Mouse (Mus musculus) embryonic facial prominence, embryonic 14.5 days (tissue): Measurements from ENCODE around the gene Adh1. TPM values are rescaled to one million over a fixed set of nuclear protein-coding genes. Genes with fewer than 3 reads are reported as not detected.

ENCODE experiments used
- ATAC-seq: fragments of 200-750 bp; cut with Nextera tagmentation; 2 replicates; pipeline ENCODE4 v1.8.0; 2017; ENCODE audit warnings: low read depth, moderate number of reproducible peaks, moderate TSS enrichment
- DNase-seq: peaks from one replicate; pipeline ENCODE4 v3.0.0-alpha.2; 2015; ENCODE audit warnings: low spot score
- H3K27ac ChIP-seq: fragments of 300-500 bp; sonication (generic); replicated peaks from 2 replicates; pipeline ENCODE4 v1.5.1; 2014; ENCODE audit warnings: low read depth, mild to moderate bottlenecking, low read length, moderate library complexity
- H3K27me3 ChIP-seq: fragments of 300-500 bp; sonication (generic); replicated peaks from 2 replicates; pipeline ENCODE4 v1.6.1; 2014; ENCODE audit warnings: low read length; ENCODE audit not compliant: control insufficient read depth, insufficient read depth
- H3K36me3 ChIP-seq: fragments of 300-500 bp; sonication (generic); 2 replicates; pipeline ENCODE4 v1.6.1; 2014; ENCODE audit warnings: low read length, mixed read lengths; ENCODE audit not compliant: control insufficient read depth, insufficient read depth
- H3K4me1 ChIP-seq: fragments of 300-500 bp; sonication (generic); 2 replicates; pipeline ENCODE4 v1.6.1; 2014; ENCODE audit warnings: antibody characterized with exemption, low read length; ENCODE audit not compliant: control insufficient read depth, insufficient read depth
- H3K4me2 ChIP-seq: fragments of 300-500 bp; sonication (generic); 2 replicates; pipeline ENCODE4 v1.6.1; 2014; ENCODE audit warnings: low read depth, mild to moderate bottlenecking, low read length, moderate library complexity, mixed read lengths
- H3K4me3 ChIP-seq: fragments of 300-500 bp; sonication (generic); 2 replicates; pipeline ENCODE4 v1.5.1; 2014; ENCODE audit warnings: low read depth, mild to moderate bottlenecking, low read length
- H3K9ac ChIP-seq: fragments of 300-500 bp; sonication (generic); 2 replicates; pipeline ENCODE4 v1.6.1; 2014; ENCODE audit warnings: low read depth, mild to moderate bottlenecking, low read length, moderate library complexity, mixed read lengths
- H3K9me3 ChIP-seq: fragments of 300-500 bp; sonication (generic); 2 replicates; pipeline ENCODE4 v1.6.1; 2016; ENCODE audit warnings: low read length; ENCODE audit not compliant: control insufficient read depth
- WGBS: fragments of 180-500 bp; shearing (Covaris S2); extraction: QIAGEN DNeasy Blood & Tissue Kit; methylation state at CpG from one replicate; pipeline ENCODE4 v1.1.7; 2014; 5-methylcytosine and 5-hydroxymethylcytosine counted together
- polyA plus RNA-seq: library from polyadenylated mRNA; unstranded; fragments of >200 nt; fragmentation: Nextera tagmentation; extraction: Ambion mirVana; gene quantifications from 2 replicates; pipeline ENCODE4 v1.2.1, GENCODE M21; 2014

The Adh1 gene
- polyA plus RNA-seq, 1 experiment from 2014 or later, result 24.2 TPM

- WGBS, result 82% methylated on average over 4 of the region's 4 CpGs
Measured at GRCm38 (mm10) chr3:138287686-138288085, 26.9 kb downstream of the Adh1 start.

GRCm38 (mm10) chr3:138290672-138291071 lies 29.9 kb downstream of the Adh1 start:
- no peak for DNase-seq
- Histone ChIP-seq H3K9me3 (no peaks in the 10 kb centered on the region), H3K27me3 (no peaks in the 10 kb centered on the region), H3K36me3 (no peaks in the 10 kb centered on the region), H3K4me1 (no peaks in the 10 kb centered on the region), H3K4me2 (no peak overlapping the region), H3K27ac (no peak overlapping the region), H3K9ac (no peak overlapping the region), H3K4me3 (no peak overlapping the region)
- 81% methylated on average over 2 of the region's 2 CpGs for WGBS
- no peak for ATAC-seq

More at GRCm38 (mm10) chr3:138287686-138288085, 26.9 kb downstream of the Adh1 start:
- Histone ChIP-seq H3K4me3 (no peak overlapping the region), H3K9me3 (no peaks in the 10 kb centered on the region), H3K4me2 (no peak overlapping the region), H3K27me3 (no peaks in the 10 kb centered on the region), H3K36me3 (no peaks in the 10 kb centered on the region), H3K27ac (no peak overlapping the region), H3K4me1 (no peaks in the 10 kb centered on the region), H3K9ac (no peak overlapping the region)
- DNase-seq, result no peak
- ATAC-seq, result no peak

GRCm38 (mm10) chr3:138291529-138292117 lies 30.8 kb downstream of the Adh1 start:
- Histone ChIP-seq H3K9me3 (no peaks in the 10 kb centered on the region), H3K36me3 (no peaks in the 10 kb centered on the region), H3K27me3 (no peaks in the 10 kb centered on the region), H3K4me2 (no peak overlapping the region), H3K27ac (no peak overlapping the region), H3K9ac (no peak overlapping the region), H3K4me1 (no peaks in the 10 kb centered on the region), H3K4me3 (no peak overlapping the region)
- WGBS, result 87% methylated on average over 4 of the region's 4 CpGs
- DNase-seq (no peak), ATAC-seq (no peak)

- H3K9ac ChIP-seq, result no peak overlapping the region
- no peak overlapping the region for H3K4me3 ChIP-seq
- no peaks in the 10 kb centered on the region for H3K4me1 ChIP-seq
- H3K9me3 ChIP-seq, result peaks cover 13% of the 10 kb centered on the region
- DNase-seq, result no peak
- no peaks in the 10 kb centered on the region for H3K27me3 ChIP-seq
- H3K27ac ChIP-seq, result no peak overlapping the region
- WGBS, result 80% methylated on average over 7 of the region's 7 CpGs
- ATAC-seq, result no peak
- no peak overlapping the region for H3K4me2 ChIP-seq
- no peaks in the 10 kb centered on the region for H3K36me3 ChIP-seq
Measured at GRCm38 (mm10) chr3:138293298-138293895, 32.6 kb downstream of the Adh1 start.

GRCm38 (mm10) chr3:138300130-138300529 lies 39.3 kb downstream of the Adh1 start:
- no peak overlapping the region for H3K4me3 ChIP-seq
- DNase-seq, result no peak
- WGBS, result 89% methylated on average over 9 of the region's 9 CpGs
- H3K9me3 ChIP-seq, result peaks cover 19% of the 10 kb centered on the region
- H3K9ac ChIP-seq, result no peak overlapping the region
- H3K4me2 ChIP-seq, result no peak overlapping the region
- 0 out of 2 replicates have a peak, but pooled peaks cover 5% of the 10 kb centered on the region for H3K4me1 ChIP-seq
- no peaks in the 10 kb centered on the region for H3K36me3 ChIP-seq
- H3K27ac ChIP-seq, result no peak overlapping the region
- H3K27me3 ChIP-seq, result no peaks in the 10 kb centered on the region
- no peak for ATAC-seq

- Histone ChIP-seq H3K9ac (no peak overlapping the region), H3K27me3 (no peaks in the 10 kb centered on the region), H3K36me3 (no peaks in the 10 kb centered on the region), H3K4me2 (no peak overlapping the region), H3K4me1 (peaks cover 19% of the 10 kb centered on the region), H3K9me3 (peaks cover 13% of the 10 kb centered on the region), H3K27ac (no peak overlapping the region), H3K4me3 (no peak overlapping the region)
- 77% methylated on average over 4 of the region's 4 CpGs for WGBS
- DNase-seq (no peak), ATAC-seq (no peak)
Measured at GRCm38 (mm10) chr3:138302676-138303075, 41.9 kb downstream of the Adh1 start.

- no peak overlapping the region for H3K27ac ChIP-seq
Measured at GRCm38 (mm10) chr3:138303771-138304488, 43.1 kb downstream of the Adh1 start.

GRCm38 (mm10) chr3:138304489-138304871 lies 43.7 kb downstream of the Adh1 start:
- ATAC-seq, result no peak
- Histone ChIP-seq H3K27me3 (no peaks in the 10 kb centered on the region), H3K27ac (no peak overlapping the region), H3K4me2 (no peak overlapping the region), H3K9ac (no peak overlapping the region), H3K9me3 (no peaks in the 10 kb centered on the region), H3K36me3 (no peaks in the 10 kb centered on the region), H3K4me3 (no peak overlapping the region), H3K4me1 (peaks cover 19% of the 10 kb centered on the region)
- no peak for DNase-seq
- WGBS, result 51% methylated on average over 4 of the region's 4 CpGs

More at GRCm38 (mm10) chr3:138303771-138304488, 43.1 kb downstream of the Adh1 start:
- Histone ChIP-seq H3K4me1 (peaks cover 19% of the 10 kb centered on the region), H3K9me3 (0 out of 2 replicates have a peak, but pooled peaks cover 2% of the 10 kb centered on the region), H3K9ac (no peak overlapping the region), H3K4me2 (no peak overlapping the region), H3K4me3 (no peak overlapping the region), H3K27me3 (no peaks in the 10 kb centered on the region), H3K36me3 (no peaks in the 10 kb centered on the region)
- peak; percentile 28 for DNase-seq
- 71% methylated on average over 6 of the region's 6 CpGs for WGBS
- ATAC-seq, result 0 out of 2 replicates have a peak, but pooled peaks have one; percentile 42
